Mouse (Mus musculus) lung, postnatal 25 days (tissue): ENCODE measurements around the gene Krt82.
A peak's percentile ranks its signal among the peaks of the same experiment; 100 is the strongest.
"Not testable (repeated sequence)": the region's sequence is repeated elsewhere in the genome, so short reads cannot be mapped to it uniquely, and the experiment has no call there.

Experiments used
- DNase-seq: peaks from one replicate; pipeline ENCODE4 v3.0.0; 2022; ENCODE audit warnings: low spot score

Krt82 gene

DNA sequence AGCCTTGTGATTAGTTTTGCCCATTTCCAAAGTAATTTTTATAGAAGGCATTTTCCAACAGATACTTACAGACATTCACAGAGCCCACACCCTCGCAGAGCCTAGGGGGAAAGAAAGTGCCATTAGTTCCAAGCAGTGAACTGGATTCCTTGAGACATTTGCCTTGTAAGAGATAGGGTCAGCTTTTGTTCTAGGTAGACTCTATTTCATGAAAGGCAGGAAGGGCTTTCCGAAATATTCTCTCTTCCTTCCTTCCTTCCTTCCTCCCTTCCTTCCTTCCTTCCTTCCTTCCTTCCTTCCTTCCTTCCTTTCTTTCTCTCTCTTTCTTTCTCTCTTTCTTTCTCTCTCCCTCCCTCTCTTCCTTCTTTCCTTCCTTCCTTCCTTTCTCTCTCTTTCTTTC is 33.3 kb downstream of the Krt82 start, which contains the start of gene Gm49425:
Gm49425 (minus strand) TSS at position 101 of the 400 bp plus-strand sequence.
- DNase-seq, result not testable (repeated sequence)

DNA sequence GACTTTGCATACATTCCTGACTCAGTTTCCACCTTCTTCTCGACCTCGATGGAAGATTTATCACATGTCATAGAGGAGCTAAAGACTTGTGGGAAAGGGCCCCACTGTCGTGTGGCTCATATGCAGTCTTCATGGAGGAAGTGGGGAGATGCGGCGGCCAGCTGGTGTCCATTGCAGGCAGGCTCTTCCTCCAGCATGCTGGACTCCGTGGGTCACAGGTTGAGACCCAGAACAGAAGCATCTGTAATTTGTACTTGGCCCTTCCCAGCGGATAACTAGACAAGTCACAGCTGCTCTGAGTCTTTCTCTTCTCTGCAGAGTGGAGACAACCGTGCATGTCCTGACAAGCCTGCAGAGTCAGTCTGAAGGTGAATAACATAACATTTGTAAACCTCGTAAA is 42.2 kb downstream of the Krt82 start:
- DNase-seq, result peak; percentile 8

GRCm38 (mm10) chr15:101506896-101507758 is 43.3 kb downstream of the Krt82 start:
- DNase-seq, result no peak

DNA sequence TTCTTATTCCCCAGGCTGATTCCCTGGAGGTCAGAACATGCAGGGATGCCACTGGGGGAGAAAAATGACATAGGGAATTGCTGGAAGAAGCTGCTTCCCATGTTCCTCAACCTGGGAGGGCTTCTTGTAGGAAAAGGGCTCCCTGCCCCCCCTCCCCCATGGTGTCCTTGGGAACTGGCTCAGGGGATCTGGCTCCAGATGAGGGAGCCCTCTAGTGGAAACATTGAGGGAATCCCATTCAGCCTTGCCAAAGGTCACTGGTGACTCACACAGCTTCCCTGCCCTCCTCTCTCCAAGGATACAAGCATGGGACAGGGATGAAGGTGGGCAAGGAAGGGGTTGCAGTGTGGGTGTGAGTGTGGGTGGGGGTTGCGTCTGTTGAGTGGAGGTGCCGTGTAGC is 53.3 kb downstream of the Krt82 start:
- DNase-seq, result peak; percentile 41

GRCm38 (mm10) chr15:101495266-101495665 is 55.2 kb downstream of the Krt82 start:
- DNase-seq, result no peak

DNA sequence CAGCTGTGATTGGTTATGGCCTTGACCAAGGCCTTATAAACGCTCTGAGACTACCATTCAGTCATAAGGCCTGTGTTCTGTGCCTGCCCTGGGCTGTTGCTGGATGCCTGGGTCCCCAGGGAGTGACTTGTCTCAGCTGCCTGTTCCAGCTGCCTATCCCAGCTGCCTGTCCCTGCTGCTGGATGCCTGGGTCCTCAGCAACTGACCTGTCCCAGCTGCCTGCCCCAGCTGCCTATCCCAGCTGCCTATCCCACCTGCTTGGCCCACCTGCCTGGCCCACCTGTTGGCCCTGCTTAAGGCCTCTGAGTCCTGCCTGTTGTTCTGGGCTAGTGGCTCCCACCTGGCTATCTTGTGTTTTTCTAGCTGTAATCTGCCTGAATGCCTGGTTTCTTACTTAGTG is 56.3 kb downstream of the Krt82 start:
- DNase-seq, result no peak

- DNase-seq, result no peak
Measured at GRCm38 (mm10) chr15:101493713-101494112, 56.8 kb downstream of the Krt82 start.

- no peak for DNase-seq
Measured at GRCm38 (mm10) chr15:101492718-101493117, 57.7 kb downstream of the Krt82 start.

DNA sequence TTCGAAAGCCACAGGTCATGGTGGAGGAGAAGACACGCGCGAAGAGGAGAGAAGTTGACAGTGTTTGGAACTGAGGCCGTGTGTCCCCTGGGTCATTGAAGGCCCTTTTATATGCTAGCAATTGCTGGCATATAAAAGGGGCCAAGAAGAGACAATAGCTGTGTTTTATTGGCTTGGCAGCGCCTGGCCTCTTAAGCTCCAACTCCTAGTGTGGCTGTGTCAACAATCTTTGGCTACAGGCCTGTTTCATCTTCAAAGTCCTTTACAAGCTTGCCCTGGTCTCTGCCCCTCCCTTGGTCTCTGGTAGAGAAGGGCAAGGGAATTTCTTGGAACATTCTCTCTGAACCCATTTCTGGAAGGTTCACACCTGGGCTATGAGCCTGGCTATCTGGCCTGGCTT is 59.0 kb downstream of the Krt82 start, which contains the start of gene Krt83:
Krt83 (minus strand) TSS at position 82 of the 400 bp plus-strand sequence.
- DNase-seq, result peak; percentile 13
